16 mouse cellular contexts compared by ENCODE assay signal in genomic region chr15:77359905-77360304, GRCm38 (mm10). TPM values are rescaled to one million over a fixed set of nuclear protein-coding genes. Genes with fewer than 3 reads are reported as not detected.
DNase-seq lines count a peak whose midpoint lies in the region; ATAC-seq and TF ChIP-seq lines count a peak whose summit lies in the region.
"Had no signal": no experiment of that assay in that cellular context is flagged by ENCODE, and none has a peak within 500 bp of the region (broad histone marks: within the 10 kb centered on the region; RNA-seq: fewer than 3 reads in every experiment).

No protein-coding gene starts in this region.

- H3K27ac ChIP-seq in gastrocnemius, adult 2 months, result peak overlapping the region; percentile 89
- H3K27ac ChIP-seq in midbrain, embryonic 11.5 days (ENCODE audit: low read depth, low read length), result no peak overlapping the region
- H3K27ac ChIP-seq in midbrain, postnatal 0 days (ENCODE audit: low read depth, low read length), result no peak overlapping the region
- 0 out of 2 replicates have a peak overlapping the region, but pooled peaks have one; percentile 29 for H3K27ac ChIP-seq in limb, embryonic 15.5 days
- H3K27ac ChIP-seq in heart, embryonic 12.5 days (ENCODE audit: poor library complexity, severe bottlenecking), result no peak overlapping the region
- H3K27ac ChIP-seq: limb, embryonic 13.5 days had no signal

- DNase-seq in gastrocnemius, adult 2 months, result no peak
- DNase-seq in gastrocnemius, postnatal 10 days, result no peak
- DNase-seq in midbrain, embryonic 11.5 days (ENCODE audit: low spot score, missing footprints), result peak; percentile 82
- DNase-seq in midbrain, postnatal 0 days (ENCODE audit: low spot score), result no peak
- DNase-seq in testis, postnatal 14 days (ENCODE audit: low spot score), result no peak
- DNase-seq in cerebellum, adult 9-10 months, result no peak
- DNase-seq: layer of hippocampus, adult 9-11 months; right cerebral cortex, postnatal 4 days; thymus, adult 2 months had no signal

- peaks cover 36% of the 10 kb centered on the region for H3K4me1 ChIP-seq in midbrain, embryonic 11.5 days (ENCODE audit: control insufficient read depth, insufficient read depth, low read length)
- 0 out of 2 replicates have a peak, but pooled peaks cover 8% of the 10 kb centered on the region for H3K4me1 ChIP-seq in midbrain, postnatal 0 days (ENCODE audit: insufficient read depth, low read length)
- peaks cover 46% of the 10 kb centered on the region for H3K4me1 ChIP-seq in limb, embryonic 15.5 days
- H3K4me1 ChIP-seq in heart, embryonic 12.5 days (replicated peaks), result peaks cover 38% of the 10 kb centered on the region

- H3K27me3 ChIP-seq in midbrain, embryonic 11.5 days (ENCODE audit: control insufficient read depth, insufficient read depth, low read length), result no peaks in the 10 kb centered on the region
- no peaks in the 10 kb centered on the region for H3K27me3 ChIP-seq in midbrain, postnatal 0 days (ENCODE audit: insufficient read depth, low read length)
- no peaks in the 10 kb centered on the region for H3K27me3 ChIP-seq in limb, embryonic 15.5 days
- H3K27me3 ChIP-seq in heart, embryonic 12.5 days (replicated peaks), result no peaks in the 10 kb centered on the region
- H3K27me3 ChIP-seq: limb, embryonic 13.5 days had no signal

- H3K36me3 ChIP-seq in midbrain, embryonic 11.5 days (ENCODE audit: control insufficient read depth, insufficient read depth, low read length), result no peaks in the 10 kb centered on the region
- no peaks in the 10 kb centered on the region for H3K36me3 ChIP-seq in midbrain, postnatal 0 days (ENCODE audit: insufficient read depth, low read length)
- H3K36me3 ChIP-seq in limb, embryonic 15.5 days, result no peaks in the 10 kb centered on the region
- no peaks in the 10 kb centered on the region for H3K36me3 ChIP-seq in heart, embryonic 12.5 days
- H3K36me3 ChIP-seq: limb, embryonic 13.5 days had no signal

- H3K4me3 ChIP-seq in gastrocnemius, adult 2 months, result peak overlapping the region; percentile 73
- H3K4me3 ChIP-seq in midbrain, embryonic 11.5 days (ENCODE audit: low read depth, low read length), result no peak overlapping the region
- no peak overlapping the region for H3K4me3 ChIP-seq in midbrain, postnatal 0 days (ENCODE audit: low read depth, low read length)
- no peak overlapping the region for H3K4me3 ChIP-seq in limb, embryonic 15.5 days
- no peak overlapping the region for H3K4me3 ChIP-seq in heart, embryonic 12.5 days
- H3K4me3 ChIP-seq: limb, embryonic 13.5 days had no signal

- TF ChIP-seq CTCF in gastrocnemius, adult 2 months (IDR thresholded peaks at IDR 0.05), result no peak
- TF ChIP-seq CTCF in midbrain, postnatal 0 days (IDR thresholded peaks at IDR 0.05), result no peak

- H3K9ac ChIP-seq in midbrain, embryonic 11.5 days (ENCODE audit: low read length), result no peak overlapping the region
- no peak overlapping the region for H3K9ac ChIP-seq in midbrain, postnatal 0 days (replicated peaks; ENCODE audit: low read length, poor library complexity, severe bottlenecking)
- no peak overlapping the region for H3K9ac ChIP-seq in limb, embryonic 15.5 days
- H3K9ac ChIP-seq in heart, embryonic 12.5 days, result no peak overlapping the region

- no peak for ATAC-seq in midbrain, embryonic 11.5 days (ENCODE audit: low FRiP score)
- ATAC-seq in midbrain, postnatal 0 days (ENCODE audit: low FRiP score), result no peak
- ATAC-seq in limb, embryonic 15.5 days (ENCODE audit: insufficient number of reproducible peaks, low FRiP score, low TSS enrichment, low read depth), result no peak
- ATAC-seq in heart, embryonic 12.5 days (ENCODE audit: insufficient number of reproducible peaks, low FRiP score), result no peak
- ATAC-seq: intestine, postnatal 0 days had no signal

- intact Hi-C loops in gastrocnemius, adult 2 months (cut with DNase I), result loop anchor here (2.0 to 10.0 kb wide), 5 partner anchors 17 to 385 kb away; no protein-coding TSS in a partner anchor

- 88% methylated on average over 8 of the region's 8 CpGs for WGBS in midbrain, embryonic 11.5 days
- 92% methylated on average over 8 of the region's 8 CpGs for WGBS in midbrain, postnatal 0 days
- WGBS in limb, embryonic 15.5 days, result 85% methylated on average over 8 of the region's 8 CpGs
- 92% methylated on average over 8 of the region's 8 CpGs for WGBS in heart, embryonic 12.5 days

- no peak overlapping the region for H3K4me2 ChIP-seq in midbrain, embryonic 11.5 days
- no peak overlapping the region for H3K4me2 ChIP-seq in midbrain, postnatal 0 days (ENCODE audit: low read depth, low read length, poor library complexity, severe bottlenecking)
- no peak overlapping the region for H3K4me2 ChIP-seq in limb, embryonic 15.5 days
- H3K4me2 ChIP-seq in heart, embryonic 12.5 days, result no peak overlapping the region

- no peaks in the 10 kb centered on the region for H3K9me3 ChIP-seq in midbrain, embryonic 11.5 days (ENCODE audit: control insufficient read depth, low read length)
- no peaks in the 10 kb centered on the region for H3K9me3 ChIP-seq in midbrain, postnatal 0 days (ENCODE audit: low read length)
- H3K9me3 ChIP-seq in limb, embryonic 15.5 days, result no peaks in the 10 kb centered on the region
- H3K9me3 ChIP-seq in heart, embryonic 12.5 days (replicated peaks), result no peaks in the 10 kb centered on the region
- H3K9me3 ChIP-seq: limb, embryonic 13.5 days had no signal

RNA-seq across cellular contexts. Expression of gene Apol7a, which starts 39.0 kb away (rescaled TPM):
- 1 to 10 TPM in 1 of 2 experiments, under 1 TPM in 1; 0.31 to 1.2 TPM for total RNA-seq in gastrocnemius, adult 2 months (2021)
- total RNA-seq in gastrocnemius, postnatal 10 days (2021), result under 1 TPM; 0.14 to 0.29 TPM
- not detected in 2 replicates for polyA plus RNA-seq in midbrain, embryonic 11.5 days (2014; fragmentation: Nextera tagmentation; extraction: Ambion mirVana)
- total RNA-seq in midbrain, postnatal 0 days (2014; rRNA removed), result not detected in 2 replicates
- polyA plus RNA-seq in midbrain, postnatal 0 days (2015; fragmentation: Nextera tagmentation; extraction: Ambion mirVana), result not detected in 2 replicates
- polyA plus RNA-seq in limb, embryonic 15.5 days (2015; fragmentation: Nextera tagmentation; extraction: Ambion mirVana), result 0.51 and 0.65 TPM in 2 replicates
- polyA plus RNA-seq in heart, embryonic 12.5 days (2016; fragmentation: Nextera tagmentation; extraction: Ambion mirVana), result 0.19 TPM in 1 of 2 replicates, not detected in the other
- total RNA-seq: megakaryocyte-erythroid progenitor cell, adult 5-6 weeks had no signal
- polyA plus RNA-seq: brain, embryonic 14.5 days; limb, embryonic 13.5 days had no signal

RNA-seq across cellular contexts. Expression of gene Apol9a, which starts 51.0 kb away (rescaled TPM):
- not detected for total RNA-seq in gastrocnemius, adult 2 months (2021)
- not detected for total RNA-seq in gastrocnemius, postnatal 10 days (2021)
- not detected in 2 replicates for polyA plus RNA-seq in midbrain, embryonic 11.5 days (2014; fragmentation: Nextera tagmentation; extraction: Ambion mirVana)
- total RNA-seq in midbrain, postnatal 0 days (2014; rRNA removed), result 0.16 and 0.42 TPM in 2 replicates
- 0.39 and 0.80 TPM in 2 replicates for polyA plus RNA-seq in midbrain, postnatal 0 days (2015; fragmentation: Nextera tagmentation; extraction: Ambion mirVana)
- 0.14 TPM in 1 of 2 replicates, not detected in the other for polyA plus RNA-seq in limb, embryonic 15.5 days (2015; fragmentation: Nextera tagmentation; extraction: Ambion mirVana)
- polyA plus RNA-seq in heart, embryonic 12.5 days (2016; fragmentation: Nextera tagmentation; extraction: Ambion mirVana), result 0.74 and 0.76 TPM in 2 replicates
- total RNA-seq: gastrocnemius, adult 18-20 months had no signal
- polyA plus RNA-seq: limb, embryonic 13.5 days had no signal

RNA-seq across cellular contexts. Expression of gene Rbfox2, which starts 53.1 kb away (rescaled TPM):
- 10 to 100 TPM; 48.2 to 78.6 TPM for total RNA-seq in gastrocnemius, adult 2 months (2021)
- 100 to 1,000 TPM; 219 to 240 TPM for total RNA-seq in gastrocnemius, postnatal 10 days (2021)
- 73.2 and 79.9 TPM in 2 replicates for polyA plus RNA-seq in midbrain, embryonic 11.5 days (2014; fragmentation: Nextera tagmentation; extraction: Ambion mirVana)
- total RNA-seq in midbrain, postnatal 0 days (2014; rRNA removed), result 360 and 399 TPM in 2 replicates
- polyA plus RNA-seq in midbrain, postnatal 0 days (2015; fragmentation: Nextera tagmentation; extraction: Ambion mirVana), result 96.4 and 96.6 TPM in 2 replicates
- polyA plus RNA-seq in limb, embryonic 15.5 days (2015; fragmentation: Nextera tagmentation; extraction: Ambion mirVana), result 73.2 and 76.6 TPM in 2 replicates
- 87.6 and 97.4 TPM in 2 replicates for polyA plus RNA-seq in heart, embryonic 12.5 days (2016; fragmentation: Nextera tagmentation; extraction: Ambion mirVana)

Comparison
In these comparisons a context has a peak if more than half of its experiments do, and no peak if none do; other contexts are left out.
1. H3K27ac ChIP-seq: peak in gastrocnemius, adult 2 months (single experiment) and limb, embryonic 15.5 days (single experiment); none in midbrain, embryonic 11.5 days (single experiment), midbrain, postnatal 0 days (single experiment) and heart, embryonic 12.5 days (single experiment).